Mouse (Mus musculus) common myeloid progenitor, adult 5-6 weeks (primary cell): Measurements from ENCODE around the gene Rnls. TPM values are rescaled to one million over a fixed set of nuclear protein-coding genes. Genes with fewer than 3 reads are reported as not detected.

Experiments
- ATAC-seq: replicated peaks from 2 replicates; pipeline ENCODE4 v1.8.0; 2016; ENCODE audit warnings: low read depth, mild to moderate bottlenecking, moderate TSS enrichment, inconsistent platforms; ENCODE audit not compliant: poor library complexity, severe bottlenecking
- total RNA-seq: library from RNA; stranded (forward); fragments of 200-1000, 187-1606 nt; gene quantifications from 2 replicates; pipeline ENCODE4 v1.2.3, GENCODE M21; 2017

Gene Rnls
- total RNA-seq, 1 experiment from 2014 or later: 1.9 TPM

DNA sequence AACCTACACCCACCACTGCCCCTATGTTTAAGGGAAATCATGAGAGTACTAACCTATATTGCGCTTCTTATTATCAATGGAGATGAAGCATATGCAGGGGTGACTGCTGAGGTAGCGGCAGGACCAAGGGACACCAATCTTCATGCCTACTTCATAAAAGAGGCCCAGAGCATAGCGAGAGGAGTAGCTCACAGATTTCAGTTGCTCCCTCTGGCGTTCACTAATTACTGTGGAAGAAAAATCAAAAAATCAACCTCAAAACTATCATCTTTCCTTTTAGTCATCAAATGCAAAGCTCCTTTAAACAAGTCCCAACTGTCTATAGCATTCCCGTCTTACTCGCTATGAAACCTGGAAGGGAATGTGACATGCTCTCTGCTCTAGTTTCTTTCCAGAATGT lies 189.7 kb downstream of the Rnls start:
- no peak for ATAC-seq

GRCm38 (mm10) chr19:33201181-33201580 lies 190.9 kb downstream of the Rnls start:
- ATAC-seq: no peak

- no peak for ATAC-seq
Measured at GRCm38 (mm10) chr19:33192064-33192463, 200.0 kb downstream of the Rnls start.

- no peak for ATAC-seq
Measured at GRCm38 (mm10) chr19:33188766-33189165, 203.3 kb downstream of the Rnls start.

- no peak for ATAC-seq
Measured at GRCm38 (mm10) chr19:33179595-33179994, 212.5 kb downstream of the Rnls start.

GRCm38 (mm10) chr19:33178866-33179265 lies 213.2 kb downstream of the Rnls start:
- ATAC-seq: no peak

DNA sequence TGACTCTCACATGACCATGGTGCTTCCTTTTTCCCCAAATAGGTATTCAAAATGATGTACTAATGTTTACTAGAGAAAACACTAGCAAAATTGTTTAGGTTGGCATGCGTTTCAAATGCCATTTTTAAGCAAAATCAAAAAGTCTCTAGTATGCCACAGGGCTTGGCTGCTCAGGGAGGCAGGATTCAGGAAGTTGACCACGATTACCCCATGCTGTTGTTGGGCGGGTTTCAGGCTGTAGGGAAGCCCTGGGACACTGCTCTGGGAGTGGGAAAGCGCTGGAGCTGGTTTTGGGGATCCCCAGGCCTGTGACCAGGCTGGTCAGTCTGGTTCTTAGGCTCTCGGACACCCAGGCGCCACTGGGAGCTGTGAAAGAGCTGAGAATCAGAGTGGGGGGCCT lies 213.7 kb downstream of the Rnls start:
- 0 out of 2 replicates have a peak, but pooled peaks have one; percentile 47 for ATAC-seq

GRCm38 (mm10) chr19:33173991-33174390 lies 218.1 kb downstream of the Rnls start:
- 0 out of 2 replicates have a peak, but pooled peaks have one; percentile 45 for ATAC-seq

- no peak for ATAC-seq
Measured at GRCm38 (mm10) chr19:33169881-33170280, 222.2 kb downstream of the Rnls start.

DNA sequence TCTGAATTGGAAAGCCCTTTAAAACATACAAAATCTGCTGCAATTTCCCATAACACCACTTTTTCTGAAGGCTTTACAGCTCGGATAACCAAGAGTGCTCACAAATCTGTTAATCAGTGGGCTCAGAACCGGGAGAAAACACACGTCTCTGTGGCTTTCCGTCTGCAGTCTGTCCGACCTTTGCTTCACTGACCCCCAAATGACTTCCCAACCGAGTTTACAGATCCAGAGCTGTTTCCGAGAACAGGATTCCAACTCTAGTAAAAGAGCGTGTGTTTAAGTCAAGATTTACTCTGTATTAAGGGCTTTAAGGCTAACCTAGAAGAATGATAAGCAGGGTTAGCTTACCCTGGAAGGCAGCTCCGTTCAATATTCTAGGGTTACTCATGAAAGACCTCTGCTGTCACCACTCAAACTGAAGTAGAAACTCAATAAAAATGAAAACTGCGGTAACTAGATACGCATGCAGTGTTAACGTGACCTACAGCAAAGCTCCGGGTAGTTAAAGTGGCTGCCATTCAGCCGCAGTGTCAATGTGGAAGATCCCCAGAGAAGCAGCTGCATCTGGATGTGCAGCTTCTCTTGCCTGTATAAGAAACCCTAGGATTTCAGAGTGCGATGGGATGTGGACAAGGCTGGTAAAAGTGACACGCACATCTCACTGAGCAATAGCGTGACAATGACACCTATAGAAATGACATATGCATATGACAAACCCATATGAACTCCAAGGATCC lies 224.4 kb downstream of the Rnls start:
- no peak for ATAC-seq

DNA sequence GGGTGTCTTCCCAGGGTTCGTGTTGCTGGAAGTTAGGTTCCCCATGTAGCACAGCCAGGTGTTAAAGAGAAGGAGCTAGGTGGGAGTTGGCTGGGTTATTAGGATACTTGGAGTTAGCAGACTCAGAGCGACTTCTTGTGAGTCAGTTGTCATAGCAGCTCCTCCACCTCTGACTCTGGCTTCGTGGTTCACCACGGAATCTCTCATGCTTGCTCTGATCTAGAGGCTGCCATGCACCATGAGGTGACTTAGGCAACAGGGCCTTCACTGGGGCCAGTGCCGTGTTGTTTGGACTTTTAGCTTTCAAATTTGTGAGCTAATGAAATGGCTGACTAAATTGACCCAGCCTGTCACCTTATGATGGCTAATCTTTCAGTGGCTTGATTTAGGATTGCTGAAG lies 227.3 kb downstream of the Rnls start:
- no peak for ATAC-seq

GRCm38 (mm10) chr19:33161903-33162302 lies 230.2 kb downstream of the Rnls start:
- no peak for ATAC-seq

GRCm38 (mm10) chr19:33159897-33160296 lies 232.2 kb downstream of the Rnls start:
- ATAC-seq: no peak

DNA sequence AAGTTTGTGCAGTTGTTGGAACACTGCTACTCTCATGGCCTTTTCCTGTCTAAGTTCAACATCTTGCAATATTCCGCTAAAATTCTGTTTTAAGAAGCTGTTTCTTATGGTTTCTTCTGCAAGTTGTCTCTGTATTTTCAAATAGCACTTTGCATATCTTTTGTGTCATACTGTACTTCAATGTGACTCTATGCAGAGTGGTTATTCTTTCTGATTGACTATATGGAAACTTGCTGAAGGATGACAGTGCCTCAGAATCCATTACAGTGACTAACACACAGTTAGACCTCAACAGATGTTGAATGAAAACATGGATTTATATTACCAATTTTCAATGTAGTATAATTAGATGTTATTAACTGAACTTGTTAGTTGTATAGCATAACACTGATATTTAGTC lies 232.9 kb downstream of the Rnls start:
- no peak for ATAC-seq

GRCm38 (mm10) chr19:33158234-33158633 lies 233.9 kb downstream of the Rnls start:
- ATAC-seq: 0 out of 2 replicates have a peak, but pooled peaks have one; percentile 39

DNA sequence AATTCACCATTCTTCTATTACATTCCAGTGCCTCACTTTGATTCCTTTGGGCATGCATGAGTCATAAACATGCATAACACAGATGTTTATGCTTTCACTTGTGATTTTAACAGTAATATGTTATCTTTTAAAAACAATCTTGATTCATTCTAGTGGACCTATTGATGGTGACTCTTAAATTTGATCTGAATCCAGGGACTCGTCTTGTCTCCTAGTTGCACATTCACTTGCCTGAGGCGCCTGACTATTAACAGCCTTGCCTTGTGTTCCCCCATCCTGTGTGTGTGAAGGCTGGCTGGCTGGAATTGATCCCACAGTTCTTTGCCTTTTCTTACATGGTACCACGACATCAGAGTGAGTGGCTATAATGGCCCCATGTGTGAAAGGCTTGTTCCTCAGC lies 243.7 kb downstream of the Rnls start:
- ATAC-seq: no peak

GRCm38 (mm10) chr19:33143198-33143597 lies 248.9 kb downstream of the Rnls start:
- no peak for ATAC-seq

DNA sequence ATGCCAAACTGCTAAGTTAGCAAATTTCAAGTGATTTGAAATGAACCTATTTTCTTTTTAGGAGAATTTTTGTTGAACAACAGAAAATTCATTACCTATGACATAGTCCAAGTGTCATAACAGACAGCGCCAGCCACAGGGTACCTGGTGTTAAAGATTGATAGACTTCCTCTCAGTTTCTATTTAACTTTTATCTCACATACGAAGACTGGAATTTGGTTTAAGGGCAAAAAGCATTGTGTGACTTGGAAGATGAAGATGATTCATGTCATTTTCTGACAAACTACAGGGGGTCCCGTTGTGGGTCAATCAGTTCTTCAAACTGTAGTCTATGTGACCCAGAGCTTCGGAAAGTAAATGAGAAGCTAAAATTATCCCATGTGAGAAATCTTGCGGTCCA lies 254.8 kb downstream of the Rnls start:
- no peak for ATAC-seq

DNA sequence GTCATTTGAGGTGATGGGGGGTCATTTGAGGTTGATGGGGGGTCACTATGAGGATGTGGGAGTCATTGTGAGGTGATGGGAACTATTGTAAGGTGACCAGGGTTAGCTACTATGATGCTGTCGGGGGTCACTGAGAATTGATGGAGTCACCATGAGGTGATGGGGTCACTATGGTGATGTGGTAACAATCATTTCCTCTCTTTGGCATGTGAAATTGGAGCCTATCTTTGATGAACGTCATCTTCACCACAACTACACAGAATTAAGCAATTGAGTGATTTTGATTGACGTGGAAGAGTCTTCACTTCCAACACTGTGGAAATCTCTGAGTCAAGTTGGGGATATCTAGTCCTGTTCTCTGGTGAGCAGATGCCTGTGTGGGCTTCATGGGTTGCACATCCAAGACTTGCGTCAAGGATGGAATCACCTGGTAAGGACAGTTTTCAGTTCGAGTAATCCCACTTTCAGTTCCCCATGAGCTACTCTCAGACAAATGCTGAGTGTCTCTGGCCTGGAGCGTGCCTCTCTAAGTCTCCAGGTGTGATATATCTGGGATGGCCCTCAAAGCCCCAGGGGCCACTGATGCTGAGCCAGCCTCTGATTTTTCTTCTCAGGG lies 269.4 kb downstream of the Rnls start:
- ATAC-seq: peak; percentile 19

DNA sequence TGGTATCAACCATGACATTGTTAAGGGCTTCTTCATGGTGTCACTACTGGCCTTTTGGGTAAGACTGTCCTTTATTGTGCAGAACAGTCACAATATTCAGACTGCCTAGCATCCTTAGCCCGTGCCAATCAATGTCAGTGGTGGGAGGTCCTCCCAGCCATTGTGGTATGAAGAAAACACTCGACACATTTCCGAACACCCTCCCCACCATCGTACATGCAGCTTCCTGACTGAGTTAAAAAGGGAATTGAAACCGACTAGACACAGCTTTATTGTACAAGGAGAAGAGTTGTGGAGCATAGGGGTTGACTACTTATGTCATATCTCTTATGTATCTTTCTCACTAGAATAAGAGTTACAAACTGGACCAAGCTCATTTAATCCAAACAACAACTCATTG lies 272.1 kb downstream of the Rnls start:
- peak; percentile 83 for ATAC-seq

DNA sequence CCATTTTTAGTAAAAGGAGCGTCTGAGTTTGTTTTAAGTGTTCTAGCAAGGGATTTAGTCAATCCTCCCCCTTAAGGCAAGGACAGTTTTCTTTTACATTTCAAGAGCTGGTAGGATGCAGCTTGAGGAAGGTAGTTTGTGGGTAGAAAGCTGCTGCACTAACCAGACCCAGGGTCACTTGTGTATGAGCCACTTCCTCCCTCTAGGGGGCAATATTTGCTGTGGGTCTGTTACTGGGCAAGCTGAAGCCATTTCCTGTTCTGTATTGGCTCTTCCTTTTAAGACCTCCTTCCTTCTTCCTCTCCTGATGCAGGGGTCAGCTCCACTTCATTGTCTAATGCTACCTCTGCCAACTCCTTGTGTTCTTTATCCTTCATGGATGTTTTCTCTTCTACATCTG lies 273.2 kb downstream of the Rnls start:
- peak; percentile 45 for ATAC-seq
